Mouse (Mus musculus) midbrain, embryonic 12.5 days (tissue): Measurements from ENCODE around the gene Luc7l3. TPM values are rescaled to one million over a fixed set of nuclear protein-coding genes. Genes with fewer than 3 reads are reported as not detected.

Experiments
- ATAC-seq: fragments of 200-750 bp; cut with Nextera tagmentation; 2 replicates; pipeline ENCODE4 v1.8.0; 2017; ENCODE audit warnings: low read depth, moderate TSS enrichment, moderate library complexity; ENCODE audit not compliant: low FRiP score
- H3K27ac ChIP-seq: fragments of 300-500 bp; sonication (generic); replicated peaks from 2 replicates; pipeline ENCODE4 v1.5.1; 2016; ENCODE audit warnings: mild to moderate bottlenecking
- H3K27me3 ChIP-seq: fragments of 300-500 bp; sonication (generic); 2 replicates; pipeline ENCODE4 v1.6.1; 2016; ENCODE audit warnings: mild to moderate bottlenecking
- H3K36me3 ChIP-seq: fragments of 300-500 bp; sonication (generic); 2 replicates; pipeline ENCODE4 v1.6.1; 2016
- H3K4me1 ChIP-seq: fragments of 300-500 bp; sonication (generic); 2 replicates; pipeline ENCODE4 v1.6.1; 2016
- H3K4me2 ChIP-seq: fragments of 300-500 bp; sonication (generic); replicated peaks from 2 replicates; pipeline ENCODE4 v1.6.1; 2016; ENCODE audit warnings: mild to moderate bottlenecking, moderate library complexity
- H3K4me3 ChIP-seq: fragments of 300-500 bp; sonication (generic); 2 replicates; pipeline ENCODE4 v1.5.1; 2016; ENCODE audit warnings: mild to moderate bottlenecking
- H3K9ac ChIP-seq: fragments of 300-500 bp; sonication (generic); replicated peaks from 2 replicates; pipeline ENCODE4 v1.6.1; 2016; ENCODE audit warnings: mild to moderate bottlenecking, moderate library complexity
- H3K9me3 ChIP-seq: fragments of 300-500 bp; sonication (generic); 2 replicates; pipeline ENCODE4 v1.6.1; 2016; ENCODE audit warnings: mild to moderate bottlenecking
- WGBS: fragments of 180-500 bp; shearing (Covaris S2); methylation state at CpG from one replicate; pipeline ENCODE4 v1.1.7; 2016; 5-methylcytosine and 5-hydroxymethylcytosine counted together
- polyA plus RNA-seq: library from polyadenylated mRNA; unstranded; fragments of >200 nt; fragmentation: Nextera tagmentation; extraction: Ambion mirVana; gene quantifications from 2 replicates; pipeline ENCODE4 v1.2.1, GENCODE M21; 2016

The Luc7l3 gene
- polyA plus RNA-seq, 1 experiment from 2014 or later, result 145 TPM

DNA sequence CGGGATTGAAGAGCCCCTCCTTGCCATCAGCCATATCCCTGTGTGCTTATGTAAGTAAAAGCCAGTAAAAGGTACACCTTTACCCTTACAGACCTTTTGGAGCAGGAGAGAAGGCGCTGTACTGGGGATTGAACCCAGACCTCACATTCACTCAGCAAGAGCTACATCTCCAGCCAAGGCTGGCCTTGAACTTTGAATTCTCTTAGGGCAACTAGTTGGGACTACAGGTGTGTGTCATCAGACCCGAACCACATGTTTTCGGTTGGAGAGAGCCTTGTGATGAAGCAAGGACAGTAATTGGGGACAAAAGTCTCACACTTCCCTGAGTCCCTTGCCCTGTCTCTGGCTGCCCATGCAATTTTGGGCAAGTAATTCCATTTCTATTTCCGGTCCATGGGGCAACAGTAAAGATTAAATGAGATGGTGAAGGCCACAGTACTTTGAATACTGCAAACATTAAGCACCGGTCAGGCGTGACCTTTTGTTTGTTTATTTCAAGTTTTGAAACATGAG lies 25.3 kb upstream of the Luc7l3 start:
- 86% methylated on average over 7 of the region's 7 CpGs for WGBS
- Histone ChIP-seq H3K27me3 (peaks cover 21% of the 10 kb centered on the region), H3K36me3 (no peaks in the 10 kb centered on the region), H3K4me3 (no peak overlapping the region), H3K9me3 (no peaks in the 10 kb centered on the region), H3K27ac (no peak overlapping the region), H3K9ac (no peak overlapping the region), H3K4me2 (no peak overlapping the region), H3K4me1 (peaks cover 29% of the 10 kb centered on the region)
- no peak for ATAC-seq

DNA sequence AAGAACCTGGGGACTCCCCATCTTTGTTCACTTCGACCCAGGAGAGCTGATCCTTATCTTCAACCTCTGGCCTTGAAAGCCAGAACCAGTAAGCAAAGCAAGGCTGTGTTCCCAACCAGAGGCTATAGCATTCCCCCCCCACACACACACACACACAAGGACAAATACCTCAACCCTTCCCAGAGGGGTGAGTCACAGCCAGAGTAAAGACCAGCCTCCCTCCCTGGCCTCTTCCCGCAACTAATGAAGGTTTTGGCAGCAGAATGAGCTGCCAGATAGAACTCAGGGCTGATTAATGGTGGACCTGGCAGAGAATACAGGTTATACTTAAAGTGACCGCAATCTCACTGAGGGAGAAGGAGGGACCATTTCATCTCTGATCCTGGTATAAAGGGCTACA lies 24.8 kb upstream of the Luc7l3 start:
- Histone ChIP-seq H3K27me3 (peaks cover 21% of the 10 kb centered on the region), H3K4me2 (no peak overlapping the region), H3K27ac (no peak overlapping the region), H3K4me3 (no peak overlapping the region), H3K9me3 (no peaks in the 10 kb centered on the region), H3K9ac (no peak overlapping the region), H3K36me3 (no peaks in the 10 kb centered on the region), H3K4me1 (peaks cover 34% of the 10 kb centered on the region)
- no peak for ATAC-seq
- WGBS, result 86% methylated on average over 3 of the region's 3 CpGs

DNA sequence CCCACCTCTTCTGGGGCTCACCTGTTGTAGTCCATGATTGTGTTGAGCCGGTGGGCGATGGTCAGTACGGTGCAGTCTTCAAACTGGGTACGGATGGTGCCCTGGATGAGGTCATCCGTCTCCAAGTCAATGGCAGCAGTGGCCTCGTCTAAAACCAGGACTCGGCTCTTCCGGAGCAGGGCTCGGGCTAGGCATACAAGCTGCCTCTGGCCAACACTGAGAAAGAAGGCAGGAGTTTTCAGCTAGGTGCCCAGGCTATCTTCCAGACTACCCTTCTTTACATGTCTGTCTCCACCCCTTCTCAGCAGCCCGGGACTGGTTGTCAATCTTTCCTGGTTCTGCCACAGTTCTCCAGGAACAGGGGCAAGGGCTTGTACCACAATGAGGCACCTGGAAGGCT lies 24.1 kb upstream of the Luc7l3 start:
- no peaks in the 10 kb centered on the region for H3K36me3 ChIP-seq
- no peak overlapping the region for H3K4me3 ChIP-seq
- no peak overlapping the region for H3K27ac ChIP-seq
- no peak overlapping the region for H3K4me2 ChIP-seq
- H3K4me1 ChIP-seq, result peaks cover 41% of the 10 kb centered on the region
- 90% methylated on average over 10 of the region's 10 CpGs for WGBS
- H3K27me3 ChIP-seq, result peaks cover 21% of the 10 kb centered on the region
- no peaks in the 10 kb centered on the region for H3K9me3 ChIP-seq
- no peak for ATAC-seq
- no peak overlapping the region for H3K9ac ChIP-seq

DNA sequence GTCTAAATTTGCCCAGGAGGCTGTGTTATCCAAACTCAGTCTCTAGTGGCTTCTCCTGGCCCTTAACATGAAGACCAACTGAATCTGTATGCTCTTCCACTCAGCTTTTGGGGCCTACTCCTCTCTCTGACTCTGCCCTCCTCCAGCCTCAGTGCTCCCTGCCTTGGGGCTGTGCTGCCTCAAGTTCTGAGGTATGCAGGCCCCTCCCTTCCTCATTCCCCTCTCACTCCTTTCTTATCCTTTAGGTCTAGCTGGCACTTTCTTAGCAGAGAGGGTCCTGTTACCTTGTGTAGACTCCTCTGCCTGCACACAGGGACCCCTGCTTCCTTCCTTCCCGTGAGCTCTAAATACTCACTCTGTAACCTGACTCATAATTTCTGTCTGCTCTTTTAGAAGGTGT lies 22.7 kb upstream of the Luc7l3 start:
- no peak overlapping the region for H3K9ac ChIP-seq
- ATAC-seq, result no peak
- peaks cover 21% of the 10 kb centered on the region for H3K27me3 ChIP-seq
- H3K9me3 ChIP-seq, result no peaks in the 10 kb centered on the region
- no peak overlapping the region for H3K4me2 ChIP-seq
- WGBS, result 77% methylated on average over 1 of the region's 1 CpGs
- H3K36me3 ChIP-seq, result peaks cover 5% of the 10 kb centered on the region; the same call in 1 of the 2 replicates
- peak overlapping the region; percentile 67 for H3K27ac ChIP-seq
- H3K4me1 ChIP-seq, result peaks cover 52% of the 10 kb centered on the region
- no peak overlapping the region for H3K4me3 ChIP-seq

GRCm38 (mm10) chr11:94343955-94344358 lies 22.2 kb upstream of the Luc7l3 start:
- Histone ChIP-seq H3K9me3 (no peaks in the 10 kb centered on the region), H3K9ac (no peak overlapping the region), H3K4me1 (peaks cover 52% of the 10 kb centered on the region), H3K27me3 (peaks cover 21% of the 10 kb centered on the region), H3K27ac (peak overlapping the region; percentile 67), H3K4me3 (no peak overlapping the region), H3K4me2 (no peak overlapping the region), H3K36me3 (peaks cover 10% of the 10 kb centered on the region)
- peak; percentile 58; the same call in 1 of the 2 replicates for ATAC-seq
- WGBS, result 7% methylated on average over 5 of the region's 5 CpGs

DNA sequence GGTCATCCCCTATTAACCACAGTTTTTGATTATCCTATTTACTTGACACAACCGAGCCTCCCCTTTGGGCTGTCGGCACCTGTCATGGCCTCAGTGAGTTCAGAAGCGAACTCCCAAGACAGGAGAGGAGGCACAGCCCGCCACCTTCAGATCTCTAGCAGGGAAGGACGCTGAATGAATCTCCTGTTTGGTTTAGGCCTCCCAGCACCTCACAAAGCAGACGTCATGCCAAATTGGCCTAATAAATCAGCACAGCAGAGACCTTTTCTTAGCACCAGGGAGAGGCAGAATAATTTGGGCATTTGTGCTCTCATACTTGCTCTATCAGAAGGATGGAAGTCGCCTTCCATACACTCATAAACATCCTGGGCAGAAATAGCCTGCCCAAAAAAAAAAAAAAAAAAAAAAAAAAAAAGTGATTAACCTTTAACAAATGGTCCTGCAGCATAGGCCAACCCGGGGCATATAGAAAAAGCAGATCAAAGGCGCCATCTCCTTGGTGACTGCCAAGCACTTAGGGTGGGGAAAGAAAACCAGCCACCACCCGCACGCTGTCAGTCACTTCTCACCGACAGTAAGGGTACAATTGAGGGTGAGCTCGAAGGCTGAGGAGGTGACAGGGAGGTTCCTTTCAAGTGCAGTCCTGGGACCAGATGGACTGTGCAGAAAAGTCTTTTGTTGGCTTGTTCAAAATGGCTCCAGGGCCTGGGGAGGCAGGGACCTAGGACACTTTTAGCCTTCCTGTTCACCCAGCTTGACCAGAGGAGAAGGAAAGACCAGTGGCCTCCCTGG lies 20.5 kb upstream of the Luc7l3 start:
- peak overlapping the region; percentile 53 for H3K27ac ChIP-seq
- peaks cover 21% of the 10 kb centered on the region for H3K27me3 ChIP-seq
- 17% methylated on average over 13 of the region's 13 CpGs for WGBS
- H3K36me3 ChIP-seq, result peaks cover 26% of the 10 kb centered on the region
- H3K4me2 ChIP-seq, result no peak overlapping the region
- no peak overlapping the region for H3K4me3 ChIP-seq
- H3K9me3 ChIP-seq, result no peaks in the 10 kb centered on the region
- H3K9ac ChIP-seq, result no peak overlapping the region
- ATAC-seq, result no peak
- H3K4me1 ChIP-seq, result peaks cover 52% of the 10 kb centered on the region

- peak overlapping the region; percentile 53; the same call in 1 of the 2 replicates for H3K27ac ChIP-seq
- H3K27me3 ChIP-seq, result peaks cover 13% of the 10 kb centered on the region
- ATAC-seq, result no peak
- peaks cover 34% of the 10 kb centered on the region for H3K36me3 ChIP-seq
- H3K4me2 ChIP-seq, result no peak overlapping the region
- no peak overlapping the region for H3K9ac ChIP-seq
- H3K4me3 ChIP-seq, result no peak overlapping the region
- peaks cover 52% of the 10 kb centered on the region for H3K4me1 ChIP-seq
- no peaks in the 10 kb centered on the region for H3K9me3 ChIP-seq
- WGBS, result 57% methylated on average over 10 of the region's 10 CpGs
Measured at GRCm38 (mm10) chr11:94340948-94341933, 19.5 kb upstream of the Luc7l3 start.

- Histone ChIP-seq H3K9me3 (no peaks in the 10 kb centered on the region), H3K4me3 (no peak overlapping the region), H3K27ac (peak overlapping the region; percentile 21; the same call in 1 of the 2 replicates), H3K4me1 (peaks cover 51% of the 10 kb centered on the region), H3K4me2 (no peak overlapping the region), H3K9ac (no peak overlapping the region), H3K36me3 (peaks cover 44% of the 10 kb centered on the region), H3K27me3 (peaks cover 5% of the 10 kb centered on the region)
- peak; percentile 79 for ATAC-seq
- 58% methylated on average over 18 of the region's 18 CpGs for WGBS
Measured at GRCm38 (mm10) chr11:94339732-94340585, 18.2 kb upstream of the Luc7l3 start.

DNA sequence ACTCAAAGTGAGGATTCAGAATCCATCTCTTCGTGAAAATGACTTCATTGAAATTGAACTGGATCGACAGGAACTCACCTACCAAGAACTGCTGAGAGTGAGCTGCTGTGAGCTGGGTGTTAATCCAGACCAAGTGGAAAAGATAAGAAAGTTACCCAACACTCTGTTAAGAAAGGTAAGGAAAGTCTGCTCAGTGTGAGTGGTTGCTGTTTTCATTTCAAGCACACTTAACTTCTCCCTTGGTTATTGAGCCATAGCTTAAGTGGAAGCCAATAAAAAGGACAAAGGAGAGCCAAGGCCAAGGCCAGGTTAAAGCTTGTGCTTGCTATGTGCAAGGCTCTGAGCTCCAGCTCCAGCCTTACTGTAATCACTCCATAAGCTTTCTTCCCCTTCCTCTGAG lies 16.6 kb upstream of the Luc7l3 start:
- peaks cover 35% of the 10 kb centered on the region for H3K4me1 ChIP-seq
- H3K9ac ChIP-seq, result no peak overlapping the region
- no peak overlapping the region for H3K27ac ChIP-seq
- 90% methylated on average over 2 of the region's 2 CpGs for WGBS
- H3K27me3 ChIP-seq, result no peaks in the 10 kb centered on the region
- no peak overlapping the region for H3K4me2 ChIP-seq
- no peak for ATAC-seq
- H3K9me3 ChIP-seq, result no peaks in the 10 kb centered on the region
- peaks cover 50% of the 10 kb centered on the region for H3K36me3 ChIP-seq
- no peak overlapping the region for H3K4me3 ChIP-seq

- Histone ChIP-seq H3K4me2 (no peak overlapping the region), H3K27ac (no peak overlapping the region), H3K4me3 (no peak overlapping the region), H3K4me1 (peaks cover 17% of the 10 kb centered on the region), H3K9ac (no peak overlapping the region), H3K27me3 (no peaks in the 10 kb centered on the region), H3K9me3 (no peaks in the 10 kb centered on the region), H3K36me3 (peaks cover 50% of the 10 kb centered on the region)
- ATAC-seq, result no peak
Measured at GRCm38 (mm10) chr11:94336551-94336950, 14.8 kb upstream of the Luc7l3 start.

- ATAC-seq, result no peak
- Histone ChIP-seq H3K9ac (no peak overlapping the region), H3K27me3 (no peaks in the 10 kb centered on the region), H3K4me2 (no peak overlapping the region), H3K36me3 (peaks cover 50% of the 10 kb centered on the region), H3K9me3 (no peaks in the 10 kb centered on the region), H3K4me3 (no peak overlapping the region), H3K4me1 (peaks cover 18% of the 10 kb centered on the region), H3K27ac (no peak overlapping the region)
- WGBS, result 95% methylated on average over 8 of the region's 8 CpGs
Measured at GRCm38 (mm10) chr11:94334386-94334968, 12.7 kb upstream of the Luc7l3 start.
